Mouse (Mus musculus) retina, postnatal 1 day (tissue): ENCODE data around the gene Exoc4.

Experiments
- DNase-seq: peaks from one replicate; pipeline ENCODE4 v3.0.0-alpha.2; 2012

The Exoc4 gene

DNA sequence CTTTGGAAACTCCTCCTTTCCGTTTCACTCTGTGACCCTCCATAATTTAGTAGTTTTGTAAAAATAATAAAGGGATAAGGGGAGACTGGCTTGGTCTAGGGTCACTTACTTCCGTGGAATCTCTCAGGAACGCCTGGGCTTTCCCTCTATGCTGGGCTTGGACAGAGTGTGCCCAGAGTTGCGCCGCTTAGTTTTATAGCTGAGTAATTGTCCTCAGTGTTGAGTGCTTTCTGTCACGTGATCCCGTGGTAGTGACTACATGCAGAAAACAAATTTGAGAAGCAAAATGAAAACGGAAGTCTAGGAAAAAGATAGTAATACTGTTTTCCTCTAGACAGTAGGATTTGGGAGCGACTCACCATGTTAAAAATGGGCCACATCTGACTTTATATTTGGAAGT is 235.7 kb downstream of the Exoc4 start:
- no peak for DNase-seq

DNA sequence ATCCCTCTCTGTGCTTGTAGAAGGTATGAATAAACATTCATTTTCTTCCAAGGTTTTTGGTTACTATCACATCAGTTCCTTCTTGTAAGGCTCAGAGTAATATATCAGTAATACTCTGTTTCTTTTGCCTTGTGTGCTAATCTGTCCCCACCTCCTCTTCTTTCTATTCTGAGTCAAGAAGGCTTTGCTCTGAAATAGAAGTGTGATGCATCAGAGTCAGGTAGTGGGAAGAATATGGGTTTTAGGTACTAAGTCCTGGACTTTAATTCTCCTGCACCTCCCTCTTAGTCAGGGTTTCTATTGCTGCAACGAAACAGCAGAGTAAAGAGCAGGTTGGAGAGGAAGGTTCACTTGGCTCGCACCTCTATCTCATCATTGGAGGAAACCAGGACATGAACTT is 240.9 kb downstream of the Exoc4 start:
- no peak for DNase-seq

DNA sequence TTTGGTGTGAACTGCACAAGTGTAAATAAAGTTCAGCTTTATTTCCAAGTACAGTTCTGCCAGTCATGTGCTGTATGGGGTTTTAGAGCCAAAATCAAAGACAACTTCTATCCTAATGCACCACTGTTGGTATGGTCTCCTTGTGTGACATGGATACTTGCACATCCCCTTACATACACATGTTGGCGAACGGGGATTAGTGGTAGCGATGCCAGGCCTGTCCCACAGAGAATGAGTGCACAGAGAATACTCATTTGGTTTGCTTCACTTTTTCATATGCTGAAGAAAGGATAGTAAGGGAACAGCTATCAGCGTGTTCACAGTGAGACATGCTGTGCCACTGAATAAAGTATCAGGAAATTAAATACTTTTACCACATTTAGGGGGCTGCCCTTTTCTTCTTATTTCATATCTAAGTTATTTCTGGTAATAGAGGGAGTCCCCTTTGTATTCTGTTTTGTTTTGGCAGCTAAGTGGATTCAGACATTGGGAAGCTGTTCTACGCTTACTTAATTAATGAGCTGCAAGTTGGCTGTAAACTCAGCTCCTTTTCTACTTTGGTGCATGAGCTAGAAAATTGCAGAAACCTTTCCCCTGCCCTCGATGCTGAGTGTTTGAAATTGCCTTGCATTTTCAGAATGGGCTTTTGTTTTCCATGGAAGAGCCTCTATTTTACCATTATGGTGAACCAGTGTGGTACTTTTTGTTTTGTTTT is 247.4 kb downstream of the Exoc4 start:
- no peak for DNase-seq

DNA sequence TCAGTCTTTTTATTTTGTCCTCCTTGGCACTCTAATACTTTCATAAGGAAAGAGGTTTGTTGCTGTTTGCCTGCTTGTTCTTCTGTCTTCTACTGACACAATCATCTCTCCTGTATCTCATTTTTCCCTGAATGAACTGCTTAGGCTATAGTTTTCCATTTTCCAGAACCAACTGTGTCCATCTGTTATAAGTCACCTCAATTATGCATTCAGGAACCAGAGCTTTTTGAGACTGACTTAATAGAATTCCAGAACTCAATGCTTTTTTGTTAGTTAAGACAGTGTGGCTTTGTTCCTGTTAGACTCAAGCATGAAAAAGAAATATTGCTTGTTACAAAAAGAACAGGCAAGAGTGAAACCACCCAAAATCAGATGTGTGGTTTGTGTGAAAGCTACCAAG is 248.5 kb downstream of the Exoc4 start:
- no peak for DNase-seq

DNA sequence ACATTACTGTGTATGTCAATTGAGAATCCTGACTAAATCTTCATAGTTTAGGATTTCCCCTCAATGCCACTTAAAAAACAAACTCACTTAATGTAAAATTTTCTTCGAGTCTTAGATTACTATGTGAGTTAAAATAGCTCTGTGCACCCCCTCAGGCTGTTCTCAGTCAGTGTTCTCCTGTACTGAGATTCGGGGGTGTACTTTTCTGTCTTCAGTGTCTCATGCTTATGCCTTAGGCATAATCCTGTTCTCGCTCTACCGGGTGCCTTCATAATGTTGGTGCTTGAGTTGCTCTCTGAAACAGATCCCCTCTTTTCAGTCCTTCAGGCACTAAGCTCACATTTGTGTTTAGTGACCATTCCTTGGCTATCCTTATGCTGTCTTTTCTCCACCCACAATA is 253.5 kb downstream of the Exoc4 start:
- peak; percentile 33 for DNase-seq

DNA sequence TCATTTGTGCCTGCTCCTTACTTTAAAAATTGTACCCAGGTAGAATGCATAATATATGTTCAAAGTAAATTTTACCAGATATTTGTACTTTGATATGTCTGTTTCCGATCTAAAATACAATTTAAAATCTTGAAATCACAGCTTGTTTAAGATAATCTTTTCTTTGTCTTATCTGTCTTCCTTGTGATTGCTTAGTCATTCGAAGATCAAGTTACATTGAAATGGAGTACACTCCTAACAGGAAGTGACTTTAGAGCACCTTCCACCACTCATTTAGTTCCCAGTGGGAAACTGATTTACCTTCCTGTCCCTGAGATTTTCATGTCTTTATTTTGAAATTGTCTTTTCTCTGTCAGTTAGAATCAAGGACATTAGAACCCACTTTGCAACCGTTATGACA is 254.5 kb downstream of the Exoc4 start:
- no peak for DNase-seq

DNA sequence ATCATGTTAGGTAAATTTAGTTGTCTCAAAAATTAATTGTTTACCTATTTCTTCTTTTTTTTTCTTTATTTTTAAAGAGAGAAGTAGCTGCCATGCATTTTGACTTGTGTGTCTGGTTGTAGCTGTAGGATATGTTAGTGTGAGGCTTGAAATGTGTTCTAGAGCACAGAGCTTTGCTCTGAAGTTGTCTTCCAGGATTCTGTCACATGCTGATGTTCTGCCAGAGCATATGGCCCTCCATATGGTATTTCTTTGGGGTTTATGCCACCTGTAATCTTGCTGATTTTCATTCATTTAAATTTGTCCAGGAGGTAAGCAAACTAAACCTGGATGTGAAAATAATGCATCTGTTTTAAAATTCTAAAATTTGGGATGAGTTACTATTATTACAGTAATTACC is 258.2 kb downstream of the Exoc4 start:
- DNase-seq = no peak

DNA sequence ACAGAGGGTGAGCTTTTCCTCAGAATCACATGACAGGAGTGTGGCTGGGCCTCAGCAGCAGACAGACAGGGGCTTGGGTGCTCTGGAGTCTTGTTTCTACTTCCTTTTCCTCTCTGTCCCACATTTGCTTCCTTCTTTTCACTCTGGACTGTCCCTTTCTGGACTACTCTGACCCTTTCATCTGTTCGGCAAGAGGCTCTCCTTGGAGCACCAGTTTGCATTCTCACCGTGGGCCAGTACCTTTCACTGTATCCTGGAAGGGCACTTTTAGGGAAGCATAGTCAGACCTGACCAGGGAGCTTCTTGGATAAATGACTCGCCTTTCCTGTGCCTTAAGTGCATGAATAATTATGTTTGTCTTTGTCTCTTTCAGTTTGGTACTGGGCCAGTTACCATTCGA is 266.5 kb downstream of the Exoc4 start:
- DNase-seq = no peak

DNA sequence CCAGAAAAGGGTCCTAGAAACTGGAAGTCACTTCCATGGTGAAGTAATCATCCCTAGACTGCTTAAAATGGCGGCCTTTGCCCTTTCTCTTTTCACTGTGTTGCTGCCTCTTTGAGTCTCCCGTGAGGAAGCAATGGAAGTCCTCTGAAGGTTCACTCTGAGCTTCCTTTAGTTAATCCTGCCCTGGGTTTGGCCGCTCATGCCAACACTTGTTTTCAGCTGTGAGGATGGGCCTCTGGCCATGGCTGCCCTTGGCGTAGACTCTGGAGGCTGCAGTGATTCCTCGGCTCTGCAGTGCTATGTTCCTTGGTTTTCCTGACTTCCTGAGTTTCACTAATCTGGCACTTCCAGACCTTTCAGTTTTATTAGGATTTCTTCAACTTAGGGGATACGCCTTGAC is 267.9 kb downstream of the Exoc4 start:
- no peak for DNase-seq

DNA sequence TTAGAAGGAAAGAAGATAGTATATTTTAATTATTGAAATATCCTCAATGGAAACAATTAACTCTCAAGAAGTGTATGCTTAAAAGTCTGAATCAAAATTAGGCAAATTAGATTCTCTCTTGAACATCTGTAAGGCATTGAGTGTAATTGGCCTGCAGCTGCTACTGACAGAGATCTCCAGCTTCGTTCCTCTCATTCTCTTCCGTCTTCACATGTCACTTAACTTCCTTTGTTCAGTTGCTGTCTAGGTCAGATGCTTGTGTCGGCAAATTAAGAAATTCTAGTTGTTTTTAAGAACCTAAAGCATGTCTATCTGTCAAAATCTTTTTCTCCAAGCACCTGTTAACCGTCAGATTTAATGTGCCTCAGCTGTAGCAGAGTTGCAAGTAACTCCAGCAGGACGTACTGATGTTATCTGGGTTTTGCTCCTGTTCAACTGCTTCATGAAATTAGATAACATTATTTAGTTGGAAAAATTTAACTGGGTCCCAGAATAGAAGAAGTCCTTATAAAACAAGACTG is 269.1 kb downstream of the Exoc4 start:
- peak; percentile 11 for DNase-seq

DNA sequence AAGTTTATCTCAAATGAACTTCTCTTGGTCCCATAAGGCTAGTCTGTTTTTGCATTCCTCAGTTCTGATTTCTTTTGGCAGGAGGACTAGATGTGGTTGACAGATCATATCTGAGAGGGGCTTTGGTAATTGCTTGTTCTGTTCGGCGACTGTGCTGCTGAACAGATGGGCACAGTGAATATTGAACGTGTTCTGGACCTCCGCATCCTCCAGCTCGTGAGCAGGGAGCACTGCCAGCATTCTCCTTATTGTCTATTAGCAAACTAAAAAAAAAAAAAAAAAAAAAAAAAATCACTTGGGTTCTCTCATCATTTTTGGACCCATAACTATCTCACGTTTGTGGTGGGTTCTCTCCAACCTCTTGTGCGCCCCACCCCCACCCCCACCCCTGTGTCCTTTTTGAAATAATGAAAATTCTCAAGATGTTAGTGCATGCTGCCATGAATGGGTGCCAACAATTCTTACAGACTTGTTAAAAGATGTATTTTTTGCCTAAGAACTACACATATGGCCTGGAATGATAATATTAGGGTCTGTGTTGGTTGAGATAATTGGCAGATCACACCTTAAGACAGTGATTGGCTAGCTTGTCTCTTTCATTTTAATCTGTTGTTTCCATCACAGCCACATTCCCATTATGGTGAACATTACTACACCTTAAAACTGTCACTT is 276.9 kb downstream of the Exoc4 start:
- DNase-seq = no peak

DNA sequence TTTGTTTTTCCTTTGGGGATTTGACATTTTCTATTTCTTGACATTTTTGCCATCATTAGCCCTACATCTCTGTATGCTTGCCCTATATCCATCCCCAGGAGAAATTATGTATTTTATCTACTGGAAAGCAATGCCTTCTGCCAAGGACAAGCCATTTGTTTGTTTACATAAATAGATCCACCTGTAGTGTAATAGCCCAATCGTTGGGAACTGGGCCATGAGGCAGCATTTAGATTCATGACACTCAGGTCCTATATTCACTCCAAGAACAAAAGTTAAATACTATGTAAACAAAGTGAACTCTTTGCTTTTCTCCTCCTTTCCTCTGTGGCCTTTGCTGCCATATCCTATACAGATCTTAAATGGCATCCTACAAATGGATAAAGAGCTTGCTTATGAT is 291.5 kb downstream of the Exoc4 start:
- no peak for DNase-seq

DNA sequence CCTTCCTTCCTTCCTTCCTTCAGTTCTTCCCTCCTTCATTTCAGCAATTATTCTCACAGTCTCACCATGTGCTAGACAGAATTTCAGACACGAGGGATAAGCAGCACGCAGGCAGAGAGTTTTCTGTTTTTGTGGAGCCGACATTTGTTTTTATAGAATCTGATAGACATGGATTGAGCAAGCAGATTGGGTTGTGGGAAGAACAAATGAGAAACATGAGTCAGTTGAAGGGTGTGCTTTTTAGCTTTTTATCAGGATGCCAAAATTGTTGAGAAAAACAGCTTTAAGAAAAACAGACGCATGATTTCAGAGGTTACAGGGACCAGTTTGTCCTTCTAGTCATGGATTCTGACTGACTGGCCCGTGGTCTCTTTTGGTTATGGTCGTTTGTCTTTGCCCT is 293.8 kb downstream of the Exoc4 start:
- no peak for DNase-seq

DNA sequence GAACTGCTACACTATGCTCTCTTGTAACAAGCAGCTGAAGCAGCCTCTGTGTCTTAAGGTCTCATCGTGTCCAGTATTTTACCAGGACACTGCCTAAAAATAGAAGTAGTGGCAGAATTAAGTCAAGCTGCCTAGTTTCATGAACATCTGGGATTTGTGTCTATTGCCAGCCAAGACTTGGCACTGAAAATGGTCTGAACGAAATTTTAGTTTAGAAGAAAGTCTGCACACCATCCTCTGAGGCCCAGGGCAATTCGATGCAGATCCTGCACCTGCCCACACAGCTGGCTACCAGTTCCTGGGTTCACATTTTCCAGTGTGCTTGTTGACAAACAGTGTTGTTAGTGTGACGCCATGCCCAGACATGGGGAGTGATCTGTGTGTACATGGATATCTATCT is 303.0 kb downstream of the Exoc4 start:
- no peak for DNase-seq

DNA sequence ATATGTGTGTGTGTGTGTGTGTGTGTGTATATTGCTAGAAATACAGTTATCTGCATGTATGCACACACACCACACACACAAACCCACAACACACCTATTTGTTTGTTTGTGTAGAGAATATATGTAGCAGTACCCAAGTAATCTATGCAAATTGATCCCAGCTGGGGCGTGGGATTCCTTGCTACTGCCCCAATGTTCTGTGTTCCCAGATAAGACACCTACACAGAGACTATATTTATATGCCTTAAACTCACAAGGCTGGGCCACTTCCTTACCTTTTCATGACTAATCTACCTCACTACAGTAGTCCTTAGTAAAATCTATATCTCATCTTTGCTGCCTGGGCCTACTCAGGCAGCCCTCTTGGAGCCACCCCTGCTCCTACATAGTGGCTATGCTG is 312.0 kb downstream of the Exoc4 start:
- DNase-seq = no peak

DNA sequence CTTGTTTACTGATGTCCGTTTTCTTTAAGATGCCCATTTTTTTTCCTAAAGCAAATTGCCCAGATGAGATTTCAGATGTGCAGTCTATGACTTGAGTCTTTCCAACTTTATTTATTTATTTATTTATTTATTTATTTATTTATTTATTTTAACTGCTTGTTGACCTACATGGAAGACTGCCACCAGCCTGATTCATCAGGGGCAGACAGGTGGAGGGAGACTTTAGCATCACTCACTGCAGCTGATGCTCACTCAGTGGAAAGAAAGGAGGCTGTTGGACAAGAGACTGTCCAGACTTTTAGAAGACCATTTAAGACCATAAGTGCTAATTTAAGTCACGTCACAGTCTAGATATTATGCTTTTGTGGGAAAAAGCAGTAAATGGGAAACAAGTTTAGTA is 313.0 kb downstream of the Exoc4 start:
- no peak for DNase-seq

DNA sequence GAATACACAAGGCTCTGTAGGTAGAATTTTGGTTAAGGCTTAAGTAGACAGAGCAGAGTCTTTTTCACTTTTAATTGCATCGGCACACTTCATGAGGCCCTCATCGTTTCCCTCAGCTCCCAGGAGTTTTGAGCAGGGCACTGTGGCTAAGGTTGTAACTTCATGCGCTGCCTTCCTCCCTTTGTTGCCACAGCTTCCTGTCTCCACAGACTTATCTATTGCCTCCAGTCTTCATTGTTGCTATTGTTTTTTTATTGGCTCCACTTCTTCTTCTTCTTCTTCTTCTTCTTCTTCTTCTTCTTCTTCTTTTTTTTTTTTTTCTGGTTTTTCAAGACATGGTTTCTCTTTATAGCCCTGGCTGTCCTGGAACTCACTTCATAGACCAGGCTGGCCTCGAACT is 327.1 kb downstream of the Exoc4 start:
- DNase-seq = no peak

DNA sequence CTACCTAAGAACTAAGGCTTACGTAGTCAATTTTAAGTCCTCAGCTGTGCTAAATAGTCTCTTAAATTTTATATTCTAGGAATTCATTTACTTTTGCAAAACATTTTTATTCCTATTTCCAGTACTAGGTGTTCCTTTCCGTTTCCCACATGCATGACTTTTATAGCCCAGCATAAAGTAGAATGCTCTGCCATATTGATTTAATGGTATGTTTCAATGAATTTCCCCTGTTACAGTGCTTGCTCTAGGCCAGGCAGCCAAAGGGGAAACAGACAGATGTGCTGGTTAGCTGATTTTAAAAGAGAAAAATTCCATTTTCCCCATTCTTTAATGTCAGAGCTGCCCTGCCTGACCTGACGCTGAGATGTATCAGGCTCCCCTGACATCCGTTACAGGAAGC is 359.6 kb downstream of the Exoc4 start:
- DNase-seq = no peak

DNA sequence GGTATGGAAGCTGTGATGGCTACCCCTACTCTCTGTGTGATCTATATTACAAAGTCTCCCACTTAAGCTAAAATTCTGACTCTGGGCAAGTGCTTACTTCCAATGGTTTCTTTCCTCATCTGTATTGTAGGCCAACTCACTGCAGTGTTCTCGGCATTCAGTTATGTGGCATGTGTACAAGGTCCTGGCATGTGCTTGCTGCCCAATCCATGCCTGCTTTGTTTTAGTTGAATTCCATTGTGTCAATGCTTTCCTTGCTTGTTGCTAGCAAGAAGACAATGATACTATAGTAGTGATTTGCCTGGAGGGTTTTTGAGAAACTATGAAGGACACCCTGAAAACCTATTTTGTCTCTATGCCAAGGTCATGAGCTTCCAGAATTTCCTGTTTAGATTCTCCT is 365.1 kb downstream of the Exoc4 start:
- no peak for DNase-seq

DNA sequence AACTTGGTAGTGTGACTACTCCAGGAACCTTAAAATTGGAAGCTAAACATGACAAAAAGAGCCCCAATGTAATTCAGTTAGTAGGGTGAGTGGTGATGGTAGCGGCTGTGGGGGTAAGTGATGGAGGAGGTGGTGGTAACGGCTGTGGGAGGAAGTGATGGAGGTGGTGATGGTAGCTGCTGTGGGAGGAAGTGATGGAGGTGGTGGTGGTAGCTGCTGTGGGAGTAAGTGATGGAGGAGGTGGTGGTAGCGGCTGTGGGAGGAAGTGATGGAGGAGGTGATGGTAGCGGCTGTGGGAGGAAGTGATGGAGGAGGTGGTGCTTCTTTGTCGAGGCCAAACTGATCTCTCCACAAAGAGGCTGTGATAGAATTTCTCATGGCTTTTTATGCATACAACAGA is 369.7 kb downstream of the Exoc4 start:
- DNase-seq = no peak

DNA sequence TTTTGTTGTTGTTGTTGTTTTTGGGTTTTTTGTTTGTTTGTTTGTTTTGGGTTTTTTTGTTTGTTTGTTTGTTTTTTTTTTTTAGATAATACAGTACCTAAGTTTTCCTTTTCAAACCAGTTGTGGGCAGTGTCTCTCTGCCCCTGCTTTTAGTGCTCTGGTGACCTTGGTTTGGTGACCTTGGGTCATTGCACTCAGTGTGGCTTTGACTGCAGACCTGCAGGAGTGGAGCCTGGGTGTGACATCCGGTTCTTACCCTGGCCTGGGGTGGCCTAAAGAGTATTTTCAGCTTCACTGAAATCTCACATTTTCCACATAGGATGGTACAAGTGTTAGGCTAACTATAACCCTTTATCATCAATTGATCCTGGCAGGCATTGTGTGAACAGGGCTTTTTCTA is 371.8 kb downstream of the Exoc4 start:
- DNase-seq = no peak

DNA sequence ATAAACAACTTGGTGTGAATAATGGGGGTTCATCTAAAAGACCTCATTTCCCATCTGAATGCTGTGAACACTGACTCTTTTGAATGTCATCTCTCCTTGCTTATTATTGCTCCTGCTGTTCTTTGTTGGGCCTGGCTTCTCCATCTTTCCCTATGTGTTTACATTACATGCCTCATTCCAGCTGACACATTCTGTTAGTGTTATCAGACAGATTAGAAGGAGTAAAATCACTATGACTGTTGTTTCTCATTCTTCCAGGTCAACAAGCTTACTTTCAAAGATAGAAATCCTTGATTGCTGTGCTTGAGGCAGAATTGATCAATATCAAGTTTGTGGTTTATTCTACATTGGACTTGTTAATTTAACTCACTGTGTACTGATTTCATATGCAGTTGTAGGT is 377.0 kb downstream of the Exoc4 start:
- DNase-seq = peak; percentile 82

DNA sequence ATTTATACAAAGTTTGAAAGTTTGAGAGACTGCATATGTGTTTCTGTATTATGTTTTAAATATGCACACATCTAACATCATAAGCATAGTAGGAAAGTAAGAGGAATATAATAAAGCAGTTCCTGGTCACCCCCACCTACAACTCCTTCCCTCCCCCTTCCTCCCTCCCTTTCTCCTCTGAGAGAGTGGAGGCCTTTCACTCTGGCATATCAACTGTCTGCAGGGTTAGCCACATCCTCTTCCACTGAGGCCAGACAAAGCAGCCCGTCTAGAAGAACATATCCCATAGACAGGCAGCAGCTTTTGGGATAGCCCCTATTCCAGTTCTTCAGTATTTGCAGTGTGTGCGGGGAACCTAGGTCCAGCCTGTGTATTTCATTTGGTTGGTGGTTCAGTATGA is 382.2 kb downstream of the Exoc4 start:
- no peak for DNase-seq

DNA sequence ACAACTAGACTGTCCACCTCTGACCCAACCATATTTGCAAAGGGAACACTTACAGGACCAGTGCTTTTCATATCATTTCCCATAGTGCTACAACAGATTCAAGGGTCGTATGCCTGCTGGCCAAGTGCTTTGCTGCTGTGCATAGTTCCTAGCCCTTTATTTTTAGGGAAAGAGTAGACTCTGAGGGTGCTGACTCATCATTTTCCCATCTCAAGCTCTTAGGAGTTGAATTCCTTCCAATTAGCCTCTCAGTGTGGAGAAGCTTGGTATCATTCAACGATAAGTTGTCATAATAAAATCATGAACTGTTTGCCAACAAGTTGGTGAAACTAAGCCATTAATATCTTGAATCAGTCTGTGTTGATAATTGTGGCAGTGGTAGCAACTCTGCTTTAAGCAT is 388.3 kb downstream of the Exoc4 start:
- no peak for DNase-seq
